Mouse (Mus musculus): Measurements from ENCODE around the gene Sec61a1. TPM values are rescaled to one million over a fixed set of nuclear protein-coding genes. Genes with fewer than 3 reads are reported as not detected.

Gene Sec61a1
- polyA plus RNA-seq, 1 experiment: 279 TPM

DNA sequence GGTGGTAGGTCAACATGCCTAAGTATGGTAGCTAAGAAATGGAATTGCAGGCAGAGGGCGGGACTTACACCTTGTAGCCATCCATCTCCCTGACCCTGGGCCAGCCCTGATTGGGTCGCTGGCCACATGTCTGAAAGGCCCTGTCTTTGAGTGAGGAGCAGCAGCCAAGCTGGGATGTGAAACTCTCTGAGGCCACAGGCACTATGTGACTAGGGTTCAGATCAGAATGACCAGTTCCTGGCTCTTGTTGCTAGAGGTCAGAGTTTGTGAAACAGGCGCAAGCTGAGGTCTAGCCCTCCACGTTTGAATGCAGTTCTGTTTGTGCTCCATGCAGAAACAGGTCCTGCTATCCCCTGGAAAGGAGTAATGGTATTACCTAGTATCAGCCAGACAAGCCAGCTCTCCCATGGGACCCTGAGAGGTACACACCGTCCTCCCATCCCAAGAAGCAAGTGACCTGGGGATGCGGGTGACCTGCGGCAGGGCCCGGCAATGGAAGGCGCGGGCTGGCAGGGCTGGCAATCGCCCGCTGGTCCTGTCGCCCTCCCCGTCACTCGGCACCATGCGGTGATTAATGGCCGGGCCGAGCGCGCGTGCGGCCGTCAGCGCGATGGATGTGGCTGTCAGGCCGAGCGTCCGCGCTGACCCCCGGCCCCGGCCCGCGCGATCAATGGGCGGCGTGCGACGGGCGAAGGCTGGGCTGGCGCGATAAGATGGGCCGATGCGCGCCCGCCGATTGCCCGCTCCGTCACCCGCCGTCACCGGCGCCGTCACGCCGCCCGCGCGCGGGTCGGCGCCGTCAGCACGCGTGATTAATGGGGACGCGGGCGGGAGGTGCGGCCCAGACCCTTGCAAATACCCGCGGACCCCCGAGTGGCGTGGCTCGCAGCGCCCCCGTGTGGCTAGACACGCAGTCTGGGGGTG lies 19.0 kb downstream of the Sec61a1 start:
- TF ChIP-seq CTCF (IDR thresholded peaks at IDR 0.05; ENCODE audit: borderline replicate concordance, insufficient read depth, low read length) (peak; percentile 71), POLR2A (IDR thresholded peaks at IDR 0.05; ENCODE audit: low read depth, low read length) (no peak)
- Histone ChIP-seq H3K4me1 (ENCODE audit: control insufficient read depth, insufficient read depth, low read length) (no peaks in the 10 kb centered on the region), H3K4me3 (ENCODE audit: insufficient read depth, low read length) (peak overlapping the region; percentile 31), H3K27ac (ENCODE audit: insufficient read depth, low read length) (no peak overlapping the region)

DNA sequence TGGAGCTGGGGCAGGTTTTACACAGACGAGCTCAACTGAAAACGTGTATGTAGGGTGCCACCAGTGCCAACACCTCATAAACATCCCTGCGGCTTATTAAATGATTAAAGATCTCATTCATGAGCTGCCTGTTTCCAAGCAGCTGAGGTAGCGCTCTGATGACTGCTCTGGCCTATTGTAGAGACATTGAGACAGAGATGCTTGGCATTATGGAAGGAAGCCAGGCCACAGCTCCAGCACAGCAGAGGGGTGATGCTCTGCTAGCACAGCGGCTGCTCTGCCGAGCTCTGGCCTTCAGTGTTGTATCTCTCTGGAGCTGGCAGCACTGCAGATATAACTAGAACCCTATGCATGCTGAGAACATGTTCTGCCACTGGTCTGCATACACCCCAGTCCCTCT lies 25.0 kb downstream of the Sec61a1 start:
- no peak overlapping the region for H3K27ac ChIP-seq (ENCODE audit: insufficient read depth, low read length)
- no peaks in the 10 kb centered on the region for H3K4me1 ChIP-seq (ENCODE audit: control insufficient read depth, insufficient read depth, low read length)
- H3K4me3 ChIP-seq (ENCODE audit: insufficient read depth, low read length): no peak overlapping the region
- TF ChIP-seq POLR2A (IDR thresholded peaks at IDR 0.05; ENCODE audit: low read depth, low read length): no peak
- TF ChIP-seq CTCF (IDR thresholded peaks at IDR 0.05; ENCODE audit: borderline replicate concordance, insufficient read depth, low read length): no peak

DNA sequence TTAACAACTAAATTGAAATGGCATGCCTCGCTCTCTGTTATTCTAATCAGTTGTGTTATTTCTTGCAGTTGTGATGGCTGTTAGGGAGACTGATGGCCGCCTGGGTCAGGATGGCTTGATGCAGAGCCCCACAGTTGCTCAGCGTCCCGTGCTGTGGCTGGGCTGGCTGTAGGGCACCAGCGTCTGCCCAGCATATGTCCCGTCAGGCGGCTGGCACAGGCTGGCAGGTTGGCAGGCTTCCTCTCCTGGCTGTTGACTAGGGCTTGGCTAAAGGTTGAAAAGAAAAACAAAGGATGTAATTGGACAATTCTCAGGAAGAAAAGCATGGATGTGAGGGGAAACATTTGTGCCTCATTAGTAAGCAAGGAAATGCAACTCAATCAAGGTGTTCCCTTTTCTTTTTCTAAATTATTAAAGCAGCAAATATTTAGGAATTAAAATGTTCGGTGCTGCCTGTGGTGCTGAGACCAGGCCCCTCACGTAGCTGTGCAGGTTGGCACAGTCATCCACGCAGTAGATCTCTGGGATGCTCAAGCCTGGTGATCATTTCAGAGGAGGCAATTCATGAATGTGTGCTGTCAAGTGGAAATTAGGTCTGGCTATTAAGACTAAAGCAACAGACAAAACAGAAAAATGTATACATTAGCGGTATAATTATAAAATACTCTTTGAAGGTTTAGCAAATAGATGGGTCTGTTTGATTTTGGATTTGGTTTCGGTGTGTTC lies 27.9 kb downstream of the Sec61a1 start:
- H3K4me1 ChIP-seq (ENCODE audit: control insufficient read depth, insufficient read depth, low read length): no peaks in the 10 kb centered on the region
- TF ChIP-seq CTCF (IDR thresholded peaks at IDR 0.05; ENCODE audit: borderline replicate concordance, insufficient read depth, low read length) (no peak), POLR2A (IDR thresholded peaks at IDR 0.05; ENCODE audit: low read depth, low read length) (no peak)

DNA sequence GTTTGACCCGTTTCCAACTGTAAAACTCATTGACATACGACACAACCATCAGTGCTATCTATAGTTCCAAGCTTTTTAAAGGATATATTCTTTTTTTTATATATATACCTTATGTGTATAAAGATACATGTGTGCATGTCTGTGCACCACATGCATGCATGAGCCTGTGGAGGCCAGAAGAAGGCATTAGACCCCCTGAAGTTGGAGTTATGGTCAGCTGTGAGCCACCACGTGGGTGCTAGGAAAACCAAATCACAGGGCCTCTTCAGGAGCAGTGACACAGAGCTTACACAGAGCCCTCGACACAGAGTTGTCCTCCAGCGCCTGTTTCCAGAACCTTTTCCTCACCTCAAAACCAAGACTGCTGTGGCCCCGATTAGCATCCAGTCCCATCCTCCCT lies 28.9 kb downstream of the Sec61a1 start:
- no peak for TF ChIP-seq POLR2A (IDR thresholded peaks at IDR 0.05; ENCODE audit: low read depth, low read length)
- TF ChIP-seq CTCF (IDR thresholded peaks at IDR 0.05; ENCODE audit: borderline replicate concordance, insufficient read depth, low read length): no peak
- H3K27ac ChIP-seq (ENCODE audit: insufficient read depth, low read length): peak overlapping the region; percentile 12; the same call in 1 of the 2 replicates
- no peaks in the 10 kb centered on the region for H3K4me1 ChIP-seq (ENCODE audit: control insufficient read depth, insufficient read depth, low read length)
- no peak overlapping the region for H3K4me3 ChIP-seq (ENCODE audit: insufficient read depth, low read length)

More for the DNA sequence above, 27.9 kb downstream of the Sec61a1 start:
- Histone ChIP-seq H3K4me3 (ENCODE audit: insufficient read depth, low read length) (no peak overlapping the region), H3K27ac (ENCODE audit: insufficient read depth, low read length) (no peak overlapping the region)

DNA sequence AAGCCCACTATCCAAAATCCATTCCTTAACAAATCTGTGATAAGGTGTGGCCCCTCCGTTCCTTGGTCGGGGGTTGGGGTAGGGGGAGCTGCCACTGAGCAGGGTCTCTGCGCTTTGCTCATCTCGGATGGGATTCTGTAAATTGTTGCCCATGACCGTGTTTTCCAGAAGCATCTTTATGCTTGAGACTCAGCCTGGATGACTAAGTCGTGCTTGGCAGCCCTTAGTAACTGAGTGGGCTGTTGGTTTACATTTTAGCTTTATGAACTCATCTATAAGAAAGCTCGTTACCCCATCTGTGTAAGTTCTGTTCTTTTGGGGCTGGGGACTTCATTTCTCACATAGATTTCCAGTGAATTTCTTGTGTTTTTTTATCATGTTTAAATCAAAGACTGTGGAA lies 29.7 kb downstream of the Sec61a1 start:
- Histone ChIP-seq H3K4me3 (ENCODE audit: insufficient read depth, low read length) (no peak overlapping the region), H3K4me1 (ENCODE audit: control insufficient read depth, insufficient read depth, low read length) (no peaks in the 10 kb centered on the region), H3K27ac (ENCODE audit: insufficient read depth, low read length) (peak overlapping the region; percentile 34; the same call in 1 of the 2 replicates)
- TF ChIP-seq CTCF (IDR thresholded peaks at IDR 0.05; ENCODE audit: borderline replicate concordance, insufficient read depth, low read length) (no peak), POLR2A (IDR thresholded peaks at IDR 0.05; ENCODE audit: low read depth, low read length) (no peak)

DNA sequence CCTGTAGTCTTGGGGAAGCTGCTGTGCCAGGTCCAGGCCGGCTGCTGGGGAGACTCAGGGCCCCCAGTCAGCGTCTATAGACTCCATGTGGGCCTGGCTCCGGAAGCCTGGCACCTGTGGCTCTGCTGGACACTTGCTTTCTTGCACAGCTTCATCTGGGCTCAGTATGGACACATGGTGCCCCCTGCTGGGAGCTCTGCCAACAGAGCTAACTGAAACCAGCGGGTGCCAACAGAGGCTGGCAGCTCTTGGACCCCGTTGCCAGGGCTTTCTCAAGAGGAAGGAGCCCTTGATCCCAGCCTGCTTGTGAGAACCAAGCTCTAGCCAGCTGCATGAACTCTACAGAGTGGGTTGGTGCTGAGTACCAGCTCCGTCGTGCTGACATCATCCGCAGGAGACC lies 31.8 kb downstream of the Sec61a1 start:
- H3K4me1 ChIP-seq (ENCODE audit: control insufficient read depth, insufficient read depth, low read length): no peaks in the 10 kb centered on the region
- TF ChIP-seq CTCF (IDR thresholded peaks at IDR 0.05; ENCODE audit: borderline replicate concordance, insufficient read depth, low read length) (no peak), POLR2A (IDR thresholded peaks at IDR 0.05; ENCODE audit: low read depth, low read length) (no peak)
- H3K4me3 ChIP-seq (ENCODE audit: insufficient read depth, low read length): no peak overlapping the region
- H3K27ac ChIP-seq (ENCODE audit: insufficient read depth, low read length): no peak overlapping the region

DNA sequence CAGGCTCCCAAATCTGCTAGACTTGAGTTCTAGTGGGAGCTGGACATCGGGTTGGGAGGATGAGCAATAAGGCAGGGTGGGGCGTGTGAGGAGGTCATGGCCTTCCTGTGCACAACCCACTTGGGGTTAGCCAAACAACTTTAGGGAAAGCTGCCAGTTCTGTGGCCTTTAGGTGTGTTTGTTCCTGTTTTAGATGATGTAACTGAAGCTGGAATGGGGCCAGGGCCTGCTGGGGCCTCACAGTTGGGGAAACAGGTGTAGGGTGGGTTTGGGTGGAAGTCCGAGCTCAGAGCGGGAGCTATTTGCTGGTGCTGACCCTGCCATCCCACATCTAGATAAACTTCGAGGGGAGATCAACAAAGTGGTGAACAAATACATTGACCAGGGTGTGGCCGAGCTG lies 33.3 kb downstream of the Sec61a1 start:
- H3K27ac ChIP-seq (ENCODE audit: insufficient read depth, low read length): no peak overlapping the region
- TF ChIP-seq POLR2A (IDR thresholded peaks at IDR 0.05; ENCODE audit: low read depth, low read length) (no peak), CTCF (IDR thresholded peaks at IDR 0.05; ENCODE audit: borderline replicate concordance, insufficient read depth, low read length) (no peak)
- no peaks in the 10 kb centered on the region for H3K4me1 ChIP-seq (ENCODE audit: control insufficient read depth, insufficient read depth, low read length)
- no peak overlapping the region for H3K4me3 ChIP-seq (ENCODE audit: insufficient read depth, low read length)

DNA sequence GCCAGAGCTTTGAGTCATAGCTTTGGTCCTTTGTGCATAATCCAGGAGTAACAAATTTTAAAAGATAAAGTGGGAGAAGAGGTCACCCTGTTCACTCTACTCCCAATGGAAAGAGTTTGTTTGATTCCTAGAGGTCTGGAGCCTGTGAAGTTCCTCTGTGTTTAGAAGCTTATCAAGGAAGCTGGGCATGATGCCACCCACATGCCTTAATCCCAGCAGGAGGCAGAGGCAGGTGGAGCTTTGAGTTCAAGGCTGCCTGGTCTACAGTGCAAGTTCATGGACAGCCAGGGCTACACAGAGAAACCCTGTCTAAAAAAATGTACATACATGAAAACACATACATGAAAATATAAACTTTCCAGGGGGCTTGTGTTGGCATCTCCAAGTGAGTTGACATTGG lies 34.8 kb downstream of the Sec61a1 start:
- Histone ChIP-seq H3K4me1 (ENCODE audit: control insufficient read depth, insufficient read depth, low read length) (no peaks in the 10 kb centered on the region), H3K27ac (ENCODE audit: insufficient read depth, low read length) (no peak overlapping the region), H3K4me3 (ENCODE audit: insufficient read depth, low read length) (no peak overlapping the region)
- TF ChIP-seq POLR2A (IDR thresholded peaks at IDR 0.05; ENCODE audit: low read depth, low read length): no peak

DNA sequence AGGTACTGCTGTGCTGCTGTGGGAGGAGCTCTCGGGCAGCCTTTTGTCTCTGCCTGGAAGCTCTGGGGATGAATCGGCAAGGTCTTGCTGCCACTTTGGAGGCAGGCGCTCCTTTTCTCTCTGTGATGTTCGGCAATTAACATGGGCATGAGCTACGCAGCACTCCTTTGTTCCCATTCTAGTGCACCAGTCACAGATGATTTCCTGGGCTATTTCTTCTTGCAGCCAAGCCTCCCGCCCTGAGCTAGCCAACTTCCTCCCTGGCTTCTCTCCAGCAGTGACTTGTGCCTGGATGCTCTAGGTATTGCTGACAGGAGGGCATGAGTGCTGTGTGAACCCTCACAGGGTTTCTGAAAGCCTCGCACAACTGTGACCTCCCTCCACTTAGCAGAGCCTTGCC lies 35.6 kb downstream of the Sec61a1 start:
- no peak overlapping the region for H3K27ac ChIP-seq (ENCODE audit: insufficient read depth, low read length)
- H3K4me1 ChIP-seq (ENCODE audit: control insufficient read depth, insufficient read depth, low read length): no peaks in the 10 kb centered on the region
- no peak overlapping the region for H3K4me3 ChIP-seq (ENCODE audit: insufficient read depth, low read length)
- TF ChIP-seq CTCF (IDR thresholded peaks at IDR 0.05; ENCODE audit: borderline replicate concordance, insufficient read depth, low read length) (no peak), POLR2A (IDR thresholded peaks at IDR 0.05; ENCODE audit: low read depth, low read length) (no peak)

DNA sequence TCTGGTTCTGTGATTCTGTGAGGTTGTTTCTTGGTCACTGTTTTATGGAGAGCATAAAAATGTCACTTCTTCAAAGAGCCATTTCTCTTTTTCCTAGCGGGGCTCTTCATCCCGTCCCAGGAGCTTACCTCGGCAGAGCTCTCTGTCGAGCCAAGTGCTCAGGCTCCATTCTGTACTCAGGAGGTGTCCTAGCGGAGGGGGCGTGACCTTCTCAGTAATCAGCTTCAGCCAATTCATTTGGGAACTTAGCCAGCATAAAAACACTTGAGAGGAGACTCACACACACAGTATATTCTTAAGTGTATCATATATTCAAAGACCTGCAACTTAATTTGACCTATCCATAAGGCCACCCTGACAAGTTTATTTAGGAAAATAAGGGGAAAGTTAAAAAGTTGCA lies 38.3 kb downstream of the Sec61a1 start:
- TF ChIP-seq POLR2A (IDR thresholded peaks at IDR 0.05; ENCODE audit: low read depth, low read length) (no peak), CTCF (IDR thresholded peaks at IDR 0.05; ENCODE audit: borderline replicate concordance, insufficient read depth, low read length) (no peak)
- Histone ChIP-seq H3K27ac (ENCODE audit: insufficient read depth, low read length) (no peak overlapping the region), H3K4me1 (ENCODE audit: control insufficient read depth, insufficient read depth, low read length) (no peaks in the 10 kb centered on the region), H3K4me3 (ENCODE audit: insufficient read depth, low read length) (no peak overlapping the region)
